Mouse (Mus musculus): ENCODE measurements at regions not wholly inside any gene's neighbourhood (a gene's known extent, or its start where the extent isn't known, plus 50 kb on each side); places are given as distances from the start of the nearest gene placed in this dataset.
"Not testable (repeated sequence)": the region's sequence is repeated elsewhere in the genome, so short reads cannot be mapped to it uniquely, and the experiment has no call there.

- TF ChIP-seq EP300 (IDR thresholded peaks at IDR 0.05; ENCODE audit: insufficient read depth, low read depth, low read length) (no peak), CTCF (IDR thresholded peaks at IDR 0.05; ENCODE audit: low read depth, low read length) (no peak), POLR2A (IDR thresholded peaks at IDR 0.05; ENCODE audit: insufficient read depth, low read length) (no peak)
- no peaks in the 10 kb centered on the region for H3K36me3 ChIP-seq (ENCODE audit: control insufficient read depth, insufficient read depth, low read length, poor library complexity, severe bottlenecking)
- H3K4me3 ChIP-seq (ENCODE audit: low read depth, low read length) = no peak overlapping the region
- H3K9me3 ChIP-seq (replicated peaks; ENCODE audit: control insufficient read depth, insufficient read depth, low read length, poor library complexity, severe bottlenecking) = no peaks in the 10 kb centered on the region
- no peaks in the 10 kb centered on the region for H3K27me3 ChIP-seq (ENCODE audit: control insufficient read depth, insufficient read depth, low read length, poor library complexity, severe bottlenecking)
- no peak overlapping the region for H3K27ac ChIP-seq (ENCODE audit: insufficient read depth, low read length)
- no peaks in the 10 kb centered on the region for H3K4me1 ChIP-seq (ENCODE audit: control insufficient read depth, insufficient read depth, low read length)
- no peak overlapping the region for H3K9ac ChIP-seq (ENCODE audit: low read depth, poor library complexity, severe bottlenecking)
Measured at GRCm38 (mm10) chr14:53980771-53981170, 273.1 kb downstream of the Dad1 start.

- H3K4me1 ChIP-seq (ENCODE audit: control insufficient read depth, insufficient read depth, low read length); H3K4me3 ChIP-seq (ENCODE audit: low read depth, low read length); H3K27ac ChIP-seq (ENCODE audit: insufficient read depth, low read length); H3K36me3 ChIP-seq (ENCODE audit: control insufficient read depth, insufficient read depth, low read length, poor library complexity, severe bottlenecking); H3K9ac ChIP-seq (ENCODE audit: low read depth, poor library complexity, severe bottlenecking); H3K27me3 ChIP-seq (ENCODE audit: control insufficient read depth, insufficient read depth, low read length, poor library complexity, severe bottlenecking); H3K9me3 ChIP-seq (replicated peaks; ENCODE audit: control insufficient read depth, insufficient read depth, low read length, poor library complexity, severe bottlenecking): not testable (repeated sequence)
Measured at GRCm38 (mm10) chr14:53961426-53961825, 292.5 kb downstream of the Dad1 start.

- no peak for TF ChIP-seq CTCF (IDR thresholded peaks at IDR 0.05; ENCODE audit: low read depth, low read length)
- TF ChIP-seq POLR2A (IDR thresholded peaks at IDR 0.05; ENCODE audit: insufficient read depth, low read length) = no peak
- TF ChIP-seq EP300 (IDR thresholded peaks at IDR 0.05; ENCODE audit: insufficient read depth, low read depth, low read length) = no peak
- H3K4me3 ChIP-seq (ENCODE audit: low read depth, low read length) = no peak overlapping the region
- no peak overlapping the region for H3K9ac ChIP-seq (ENCODE audit: low read depth, poor library complexity, severe bottlenecking)
- no peaks in the 10 kb centered on the region for H3K27me3 ChIP-seq (ENCODE audit: control insufficient read depth, insufficient read depth, low read length, poor library complexity, severe bottlenecking)
- H3K9me3 ChIP-seq (replicated peaks; ENCODE audit: control insufficient read depth, insufficient read depth, low read length, poor library complexity, severe bottlenecking) = no peaks in the 10 kb centered on the region
- H3K4me1 ChIP-seq (ENCODE audit: control insufficient read depth, insufficient read depth, low read length) = no peaks in the 10 kb centered on the region
- no peak overlapping the region for H3K27ac ChIP-seq (ENCODE audit: insufficient read depth, low read length)
- H3K36me3 ChIP-seq (ENCODE audit: control insufficient read depth, insufficient read depth, low read length, poor library complexity, severe bottlenecking) = no peaks in the 10 kb centered on the region
Measured at GRCm38 (mm10) chr14:53960779-53961178, 293.1 kb downstream of the Dad1 start.

GRCm38 (mm10) chr14:53935791-53936231, 318.1 kb downstream of the Dad1 start:
- not testable (repeated sequence) for H3K4me1 ChIP-seq (ENCODE audit: control insufficient read depth, insufficient read depth, low read length); H3K36me3 ChIP-seq (ENCODE audit: control insufficient read depth, insufficient read depth, low read length, poor library complexity, severe bottlenecking); H3K9me3 ChIP-seq (replicated peaks; ENCODE audit: control insufficient read depth, insufficient read depth, low read length, poor library complexity, severe bottlenecking); H3K27ac ChIP-seq (ENCODE audit: insufficient read depth, low read length); H3K27me3 ChIP-seq (ENCODE audit: control insufficient read depth, insufficient read depth, low read length, poor library complexity, severe bottlenecking)
- Histone ChIP-seq H3K4me3 (ENCODE audit: low read depth, low read length) (peak overlapping the region; percentile 33), H3K9ac (ENCODE audit: low read depth, poor library complexity, severe bottlenecking) (peak overlapping the region; percentile 45; the same call in 1 of the 2 replicates)

- H3K9ac ChIP-seq (ENCODE audit: low read depth, poor library complexity, severe bottlenecking); H3K27ac ChIP-seq (ENCODE audit: insufficient read depth, low read length); H3K36me3 ChIP-seq (ENCODE audit: control insufficient read depth, insufficient read depth, low read length, poor library complexity, severe bottlenecking): not testable (repeated sequence)
Measured at GRCm38 (mm10) chr14:53935336-53935735, 318.6 kb downstream of the Dad1 start.

GRCm38 (mm10) chr14:53910871-53911270, 343.0 kb downstream of the Dad1 start:
- H3K9ac ChIP-seq (ENCODE audit: low read depth, poor library complexity, severe bottlenecking) = no peak overlapping the region
- no peaks in the 10 kb centered on the region for H3K36me3 ChIP-seq (ENCODE audit: control insufficient read depth, insufficient read depth, low read length, poor library complexity, severe bottlenecking)
- no peaks in the 10 kb centered on the region for H3K27me3 ChIP-seq (ENCODE audit: control insufficient read depth, insufficient read depth, low read length, poor library complexity, severe bottlenecking)
- no peaks in the 10 kb centered on the region; the same call in 1 of the 2 replicates for H3K9me3 ChIP-seq (replicated peaks; ENCODE audit: control insufficient read depth, insufficient read depth, low read length, poor library complexity, severe bottlenecking)
- no peak for TF ChIP-seq EP300 (IDR thresholded peaks at IDR 0.05; ENCODE audit: insufficient read depth, low read depth, low read length)
- no peak for TF ChIP-seq CTCF (IDR thresholded peaks at IDR 0.05; ENCODE audit: low read depth, low read length)
- TF ChIP-seq POLR2A (IDR thresholded peaks at IDR 0.05; ENCODE audit: insufficient read depth, low read length) = no peak
- H3K27ac ChIP-seq (ENCODE audit: insufficient read depth, low read length) = no peak overlapping the region
- H3K4me1 ChIP-seq (ENCODE audit: control insufficient read depth, insufficient read depth, low read length) = no peaks in the 10 kb centered on the region
- H3K4me3 ChIP-seq (ENCODE audit: low read depth, low read length) = no peak overlapping the region

More at GRCm38 (mm10) chr14:53935336-53935735, 318.6 kb downstream of the Dad1 start:
- H3K4me1 ChIP-seq (ENCODE audit: control insufficient read depth, insufficient read depth, low read length); H3K27me3 ChIP-seq (ENCODE audit: control insufficient read depth, insufficient read depth, low read length, poor library complexity, severe bottlenecking); H3K9me3 ChIP-seq (replicated peaks; ENCODE audit: control insufficient read depth, insufficient read depth, low read length, poor library complexity, severe bottlenecking): not testable (repeated sequence)
- H3K4me3 ChIP-seq (ENCODE audit: low read depth, low read length) = peak overlapping the region; percentile 16

- Histone ChIP-seq H3K36me3 (ENCODE audit: control insufficient read depth, insufficient read depth, low read length, poor library complexity, severe bottlenecking) (no peaks in the 10 kb centered on the region), H3K9ac (ENCODE audit: low read depth, poor library complexity, severe bottlenecking) (no peak overlapping the region), H3K4me1 (ENCODE audit: control insufficient read depth, insufficient read depth, low read length) (no peaks in the 10 kb centered on the region), H3K4me3 (ENCODE audit: low read depth, low read length) (no peak overlapping the region), H3K9me3 (replicated peaks; ENCODE audit: control insufficient read depth, insufficient read depth, low read length, poor library complexity, severe bottlenecking) (no peaks in the 10 kb centered on the region; the same call in 1 of the 2 replicates), H3K27ac (ENCODE audit: insufficient read depth, low read length) (no peak overlapping the region), H3K27me3 (ENCODE audit: control insufficient read depth, insufficient read depth, low read length, poor library complexity, severe bottlenecking) (no peaks in the 10 kb centered on the region)
- TF ChIP-seq POLR2A (IDR thresholded peaks at IDR 0.05; ENCODE audit: insufficient read depth, low read length) = no peak
- no peak for TF ChIP-seq CTCF (IDR thresholded peaks at IDR 0.05; ENCODE audit: low read depth, low read length)
Measured at GRCm38 (mm10) chr14:53904578-53904977, 349.3 kb downstream of the Dad1 start.
